Comparison of ENCODE assay signal across 25 mouse cellular contexts in genomic region chr9:58321681-58322080, GRCm38 (mm10). TPM values are rescaled to one million over a fixed set of nuclear protein-coding genes. Genes with fewer than 3 reads are reported as not detected.
DNase-seq lines count a peak whose midpoint lies in the region; ATAC-seq and TF ChIP-seq lines count a peak whose summit lies in the region.
"Had no signal": no experiment of that assay in that cellular context is flagged by ENCODE, and none has a peak within 500 bp of the region (broad histone marks: within the 10 kb centered on the region; RNA-seq: fewer than 3 reads in every experiment).

No protein-coding gene starts in this region.

- TF ChIP-seq CTCF in hindbrain, postnatal 0 days (IDR thresholded peaks at IDR 0.05; ENCODE audit: low read depth) = peak; percentile 48
- 0 out of 2 replicates have a peak, but pooled peaks have one; percentile 16 for TF ChIP-seq CTCF in lung, adult 2 months (IDR thresholded peaks at IDR 0.05; ENCODE audit: insufficient read depth, low read length)
- peak; percentile 77 for TF ChIP-seq CTCF in E14TG2a.4 (conservative IDR thresholded peaks at IDR 0.05; ENCODE audit: low read length)

- H3K36me3 ChIP-seq in hindbrain, postnatal 0 days (ENCODE audit: insufficient read depth, low read length) = no peaks in the 10 kb centered on the region
- H3K36me3 ChIP-seq in hindbrain, embryonic 13.5 days = no peaks in the 10 kb centered on the region
- H3K36me3 ChIP-seq in E14TG2a.4 (ENCODE audit: insufficient read depth, low read length) = no peaks in the 10 kb centered on the region
- H3K36me3 ChIP-seq in hindbrain, embryonic 12.5 days = no peaks in the 10 kb centered on the region
- H3K36me3 ChIP-seq in forebrain, embryonic 13.5 days (ENCODE audit: poor library complexity, severe bottlenecking) = no peaks in the 10 kb centered on the region
- H3K36me3 ChIP-seq: forebrain, embryonic 10.5 days; heart, embryonic 15.5 days; hindbrain, embryonic 10.5 days had no signal

- no peak for DNase-seq in hindbrain, postnatal 0 days (ENCODE audit: low spot score)
- DNase-seq in lung, adult 2 months = no peak
- DNase-seq in lung, postnatal 10 days = no peak
- DNase-seq in ZHBTc4 (ENCODE audit: low read depth, low spot score) = peak; percentile 55
- DNase-seq: adrenal gland, postnatal 36 days; cerebellum, adult 9-11 months; kidney, postnatal 25 days had no signal

- no peak overlapping the region for H3K9ac ChIP-seq in hindbrain, postnatal 0 days (replicated peaks; ENCODE audit: low read length)
- no peak overlapping the region for H3K9ac ChIP-seq in hindbrain, embryonic 13.5 days
- no peak overlapping the region for H3K9ac ChIP-seq in hindbrain, embryonic 12.5 days
- no peak overlapping the region for H3K9ac ChIP-seq in forebrain, embryonic 13.5 days
- H3K9ac ChIP-seq: heart, embryonic 15.5 days had no signal

- ATAC-seq in hindbrain, postnatal 0 days = no peak
- ATAC-seq in hindbrain, embryonic 13.5 days (ENCODE audit: low FRiP score) = no peak
- ATAC-seq in hindbrain, embryonic 12.5 days (ENCODE audit: low FRiP score) = no peak
- ATAC-seq in forebrain, embryonic 13.5 days = no peak
- ATAC-seq: activated CD4-positive, CD25-positive, alpha-beta regulatory T cell, adult 4 months; intestine, embryonic 16.5 days; midbrain, embryonic 16.5 days had no signal

- H3K9me3 ChIP-seq in hindbrain, postnatal 0 days (ENCODE audit: low read length) = no peaks in the 10 kb centered on the region
- no peaks in the 10 kb centered on the region for H3K9me3 ChIP-seq in hindbrain, embryonic 13.5 days
- peaks cover 4% of the 10 kb centered on the region; the same call in 1 of the 2 replicates for H3K9me3 ChIP-seq in E14TG2a.4 (ENCODE audit: low read length)
- no peaks in the 10 kb centered on the region; the same call in 1 of the 2 replicates for H3K9me3 ChIP-seq in hindbrain, embryonic 12.5 days (replicated peaks)
- H3K9me3 ChIP-seq in forebrain, embryonic 13.5 days (replicated peaks) = peaks cover 4% of the 10 kb centered on the region; the same call in 1 of the 2 replicates
- H3K9me3 ChIP-seq: heart, embryonic 15.5 days; hindbrain, embryonic 10.5 days had no signal

- H3K4me1 ChIP-seq in hindbrain, postnatal 0 days (ENCODE audit: insufficient read depth, low read length) = peaks cover 7% of the 10 kb centered on the region; the same call in 1 of the 2 replicates
- H3K4me1 ChIP-seq in hindbrain, embryonic 13.5 days (replicated peaks) = peaks cover 13% of the 10 kb centered on the region
- no peaks in the 10 kb centered on the region for H3K4me1 ChIP-seq in lung, adult 2 months (ENCODE audit: control insufficient read depth, insufficient read depth, low read length)
- H3K4me1 ChIP-seq in E14TG2a.4 (replicated peaks; ENCODE audit: low read depth, low read length) = peaks cover 6% of the 10 kb centered on the region
- peaks cover 10% of the 10 kb centered on the region for H3K4me1 ChIP-seq in hindbrain, embryonic 12.5 days
- peaks cover 6% of the 10 kb centered on the region; the same call in 1 of the 2 replicates for H3K4me1 ChIP-seq in forebrain, embryonic 13.5 days

- no peaks in the 10 kb centered on the region for H3K27me3 ChIP-seq in hindbrain, postnatal 0 days (ENCODE audit: insufficient read depth, low read length)
- H3K27me3 ChIP-seq in hindbrain, embryonic 13.5 days = no peaks in the 10 kb centered on the region
- H3K27me3 ChIP-seq in E14TG2a.4 (ENCODE audit: insufficient read depth, low read length) = peaks cover 25% of the 10 kb centered on the region
- no peaks in the 10 kb centered on the region for H3K27me3 ChIP-seq in hindbrain, embryonic 12.5 days
- H3K27me3 ChIP-seq in forebrain, embryonic 13.5 days = no peaks in the 10 kb centered on the region
- H3K27me3 ChIP-seq: heart, embryonic 15.5 days had no signal

- H3K4me2 ChIP-seq in hindbrain, postnatal 0 days (ENCODE audit: low read depth, low read length) = no peak overlapping the region
- no peak overlapping the region for H3K4me2 ChIP-seq in hindbrain, embryonic 13.5 days
- no peak overlapping the region for H3K4me2 ChIP-seq in hindbrain, embryonic 12.5 days (replicated peaks)
- no peak overlapping the region for H3K4me2 ChIP-seq in forebrain, embryonic 13.5 days
- H3K4me2 ChIP-seq: heart, embryonic 15.5 days had no signal

- no peak for TF ChIP-seq POLR2A in lung, adult 2 months (IDR thresholded peaks at IDR 0.05; ENCODE audit: borderline replicate concordance, extremely low read depth, low read depth, low read length)

- H3K4me3 ChIP-seq in hindbrain, postnatal 0 days (ENCODE audit: low read length) = no peak overlapping the region
- no peak overlapping the region for H3K4me3 ChIP-seq in hindbrain, embryonic 13.5 days
- no peak overlapping the region for H3K4me3 ChIP-seq in lung, adult 2 months (replicated peaks; ENCODE audit: extremely low read depth, low read depth, low read length)
- no peak overlapping the region for H3K4me3 ChIP-seq in E14TG2a.4 (replicated peaks; ENCODE audit: low read length)
- H3K4me3 ChIP-seq in hindbrain, embryonic 12.5 days = no peak overlapping the region
- H3K4me3 ChIP-seq in forebrain, embryonic 13.5 days = no peak overlapping the region
- H3K4me3 ChIP-seq: forebrain, embryonic 10.5 days; heart, embryonic 15.5 days; hindbrain, embryonic 10.5 days; megakaryocyte, embryonic 14.5 days had no signal

- no peak overlapping the region for H3K27ac ChIP-seq in hindbrain, postnatal 0 days
- H3K27ac ChIP-seq in hindbrain, embryonic 13.5 days = no peak overlapping the region
- no peak overlapping the region for H3K27ac ChIP-seq in hindbrain, embryonic 12.5 days
- H3K27ac ChIP-seq in forebrain, embryonic 13.5 days = no peak overlapping the region
- H3K27ac ChIP-seq: forebrain, embryonic 10.5 days; heart, embryonic 15.5 days; hindbrain, embryonic 10.5 days had no signal

- 93% methylated on average over 3 of the region's 3 CpGs for WGBS in hindbrain, postnatal 0 days
- WGBS in hindbrain, embryonic 13.5 days = 98% methylated on average over 3 of the region's 3 CpGs
- 98% methylated on average over 3 of the region's 3 CpGs for WGBS in lung, adult 2 months
- 94% methylated on average over 3 of the region's 3 CpGs for WGBS in hindbrain, embryonic 12.5 days
- WGBS in forebrain, embryonic 13.5 days = 96% methylated on average over 3 of the region's 3 CpGs

RNA-seq across cellular contexts. Expression of gene Loxl1, which starts 8.7 kb away (rescaled TPM):
- 11.9 and 13.8 TPM in 2 replicates for total RNA-seq in hindbrain, postnatal 0 days (2014; rRNA removed)
- polyA plus RNA-seq in hindbrain, postnatal 0 days (2015; fragmentation: Nextera tagmentation; extraction: Ambion mirVana) = 9.1 and 9.7 TPM in 2 replicates
- polyA plus RNA-seq in hindbrain, embryonic 13.5 days (2015; fragmentation: Nextera tagmentation; extraction: Ambion mirVana) = 8.0 and 8.1 TPM in 2 replicates
- polyA plus RNA-seq in lung, adult 2 months (2012; rRNA removed) = 231 and 235 TPM in 2 replicates
- 19.2 and 23.8 TPM in 2 replicates for polyA plus RNA-seq in hindbrain, embryonic 12.5 days (2016; fragmentation: Nextera tagmentation; extraction: Ambion mirVana)
- 5.0 and 5.8 TPM in 2 replicates for polyA plus RNA-seq in forebrain, embryonic 13.5 days (2015; fragmentation: Nextera tagmentation; extraction: Ambion mirVana)
- total RNA-seq: granulocyte monocyte progenitor cell, adult 5-6 weeks had no signal
- polyA plus RNA-seq: activated CD4-positive, CD25-positive, alpha-beta regulatory T cell, adult 4 months had no signal

RNA-seq across cellular contexts. Expression of gene Tbc1d21, which starts 48.6 kb away (rescaled TPM):
- not detected in 2 replicates for total RNA-seq in hindbrain, postnatal 0 days (2014; rRNA removed)
- polyA plus RNA-seq in hindbrain, postnatal 0 days (2015; fragmentation: Nextera tagmentation; extraction: Ambion mirVana) = not detected in 2 replicates
- polyA plus RNA-seq in hindbrain, embryonic 13.5 days (2015; fragmentation: Nextera tagmentation; extraction: Ambion mirVana) = not detected in 2 replicates
- polyA plus RNA-seq in lung, adult 2 months (2012; rRNA removed) = not detected in 2 replicates
- not detected in 2 replicates for polyA plus RNA-seq in hindbrain, embryonic 12.5 days (2016; fragmentation: Nextera tagmentation; extraction: Ambion mirVana)
- not detected in 2 replicates for polyA plus RNA-seq in forebrain, embryonic 13.5 days (2015; fragmentation: Nextera tagmentation; extraction: Ambion mirVana)
- total RNA-seq: adrenal gland, postnatal 36 days; granulocyte monocyte progenitor cell, adult 5-6 weeks; layer of hippocampus, postnatal 10 days; left cerebral cortex, postnatal 10 days had no signal
- polyA plus RNA-seq: activated CD4-positive, CD25-positive, alpha-beta regulatory T cell, adult 4 months; forebrain, embryonic 10.5 days; heart, embryonic 15.5 days; hindbrain, embryonic 10.5 days; intestine, embryonic 16.5 days; limb, embryonic 14.5 days; lung, embryonic 16.5 days; midbrain, embryonic 16.5 days; small intestine, adult 2 months; stomach, embryonic 14.5 days had no signal

Comparison
In these comparisons a context has a peak if more than half of its experiments do, and no peak if none do; other contexts are left out.
1. CTCF ChIP-seq: peak in every context shown above with its lines; median percentile 77 in E14TG2a.4; 48 in hindbrain, postnatal 0 days; 16 in lung, adult 2 months.